Mouse (Mus musculus) left cerebral cortex, postnatal 10 days (tissue): ENCODE measurements around the gene Arhgap31. TPM values are rescaled to one million over a fixed set of nuclear protein-coding genes. Genes with fewer than 3 reads are reported as not detected.
"Not testable (repeated sequence)": the region's sequence is repeated elsewhere in the genome, so short reads cannot be mapped to it uniquely, and the experiment has no call there.

ENCODE experiments used
- DNase-seq, 2 experiments: peaks; one replicate each; pipeline ENCODE4 v3.0.0; 2021 to 2022; ENCODE audit warnings: low spot score in 2 of 2, mixed read lengths in 1 of 2; ENCODE audit errors: extremely low spot score in 1 of 2
- intact Hi-C: fragments of 180-260 bp; cut with DNase I; formaldehyde crosslinking; loops from one replicate; pipeline ENCODE4 v1.15.1; 2025
- total RNA-seq, 2 experiments: library from RNA; stranded (reverse); gene quantifications; 2 replicates each; pipeline ENCODE4 v1.2.3; 2021

Arhgap31 gene
- total RNA-seq, 2 experiments from 2014 or later = 17.7 to 18.9 TPM

DNA sequence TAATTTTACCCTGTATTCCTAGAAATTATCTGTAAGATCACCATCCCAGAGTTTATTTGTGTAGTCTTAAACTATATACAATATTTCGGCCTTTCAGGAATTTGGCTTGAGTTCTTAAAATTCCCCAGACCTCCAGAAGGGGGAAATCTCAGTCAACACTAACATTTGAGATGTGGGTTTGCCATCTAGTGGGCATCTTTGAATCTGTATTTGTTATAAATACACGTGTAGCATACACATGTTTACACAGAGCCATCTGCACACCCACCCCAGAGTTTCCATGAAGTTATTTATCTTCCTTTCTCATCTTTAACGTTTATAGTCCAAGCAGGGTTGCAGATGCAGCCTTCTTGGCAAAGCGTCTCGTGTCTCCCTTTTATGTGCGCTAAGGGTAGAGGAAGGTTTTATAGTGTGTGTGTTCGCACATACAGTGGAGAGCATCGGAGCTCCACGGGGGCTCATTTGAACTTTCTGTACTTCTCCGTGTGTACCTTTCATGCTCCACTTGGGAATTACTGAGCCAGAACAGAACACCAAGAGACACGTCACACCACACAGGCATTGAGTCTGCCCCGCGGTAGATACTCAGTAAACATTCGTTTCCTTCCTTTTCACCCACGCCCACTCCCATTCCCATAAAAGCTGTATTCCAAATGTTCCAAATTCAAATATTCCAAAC is 16.7 kb upstream of the Arhgap31 start:
- intact Hi-C loops = loop anchor here (10.0 kb wide), 1 partner anchor 105 kb away; no protein-coding TSS in a partner anchor
- peak in 1 of 2 experiments; percentile 65 for DNase-seq

DNA sequence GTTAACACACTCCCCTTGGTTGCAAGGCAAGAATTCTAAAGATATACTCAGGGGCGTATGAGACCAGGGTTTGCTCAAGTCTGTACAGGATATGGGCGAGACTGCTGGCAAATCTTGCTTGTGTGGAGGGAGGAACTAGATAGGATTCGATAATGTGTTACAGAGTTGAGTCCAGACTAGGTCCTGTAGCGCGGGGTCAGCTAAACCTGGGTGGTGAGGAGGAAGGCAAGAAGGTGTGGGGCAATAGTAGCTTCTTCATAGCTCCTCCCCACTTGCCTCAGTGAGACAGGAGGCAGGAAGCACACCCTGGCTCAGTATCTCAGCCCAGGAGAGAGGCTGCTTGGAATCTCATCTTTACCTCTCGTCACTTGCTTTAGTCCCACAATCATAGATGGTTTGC is 16.1 kb upstream of the Arhgap31 start:
- intact Hi-C loops = loop anchor here (10.0 kb wide), 1 partner anchor 104 kb away; no protein-coding TSS in a partner anchor
- DNase-seq = no peak

DNA sequence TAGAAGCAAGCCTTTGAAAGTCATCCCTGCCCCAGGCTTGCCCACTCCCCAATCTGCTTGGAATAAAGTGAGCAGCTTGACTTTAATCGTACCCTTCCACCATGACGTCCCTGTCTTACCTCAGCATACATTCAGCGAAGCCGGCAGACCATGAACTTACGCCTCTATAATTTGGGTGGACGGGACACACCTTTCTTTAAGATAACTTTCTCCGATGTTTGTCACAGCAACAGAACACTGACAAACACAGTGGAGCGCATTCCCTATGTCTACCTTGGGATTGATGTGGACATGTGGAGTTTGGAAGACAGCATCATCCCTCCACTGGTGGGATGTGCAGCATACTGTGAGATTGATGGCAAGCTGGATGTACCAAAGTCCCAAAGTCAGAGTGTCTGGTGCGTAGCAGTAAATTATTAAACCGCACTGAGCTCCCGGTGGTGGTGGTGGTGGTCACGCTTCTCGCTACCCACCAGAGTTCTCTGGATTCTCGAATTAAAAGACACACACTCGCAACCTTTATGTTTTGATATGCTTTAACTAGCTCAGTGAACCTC is 15.6 kb upstream of the Arhgap31 start:
- intact Hi-C loops = loop anchor here (10.0 kb wide), 1 partner anchor 104 kb away; no protein-coding TSS in a partner anchor
- DNase-seq = no peak

DNA sequence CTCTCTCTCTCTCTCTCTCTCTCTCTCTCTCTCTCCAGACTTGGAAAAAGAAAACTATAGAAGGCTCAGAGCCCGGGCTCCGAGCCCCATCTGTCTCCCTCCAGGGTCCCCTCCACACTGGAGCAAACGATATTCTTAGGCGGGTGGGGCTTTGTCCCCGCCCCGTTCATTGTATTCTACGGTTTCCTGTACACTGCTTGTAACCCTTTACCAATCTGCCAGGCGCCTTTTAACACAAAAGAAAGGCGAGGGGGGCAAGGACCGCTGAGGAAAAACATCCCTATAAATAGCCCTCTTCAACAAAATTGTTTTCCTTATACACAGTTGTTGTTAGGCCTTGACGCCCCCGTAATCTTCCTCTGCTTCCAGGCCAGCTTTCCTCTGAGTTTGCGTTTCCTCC is 11.9 kb upstream of the Arhgap31 start:
- DNase-seq = peak in 1 of 2 experiments; percentile 69
- intact Hi-C loops = loop anchor here (10.0 kb wide), 1 partner anchor 100 kb away; no protein-coding TSS in a partner anchor

DNA sequence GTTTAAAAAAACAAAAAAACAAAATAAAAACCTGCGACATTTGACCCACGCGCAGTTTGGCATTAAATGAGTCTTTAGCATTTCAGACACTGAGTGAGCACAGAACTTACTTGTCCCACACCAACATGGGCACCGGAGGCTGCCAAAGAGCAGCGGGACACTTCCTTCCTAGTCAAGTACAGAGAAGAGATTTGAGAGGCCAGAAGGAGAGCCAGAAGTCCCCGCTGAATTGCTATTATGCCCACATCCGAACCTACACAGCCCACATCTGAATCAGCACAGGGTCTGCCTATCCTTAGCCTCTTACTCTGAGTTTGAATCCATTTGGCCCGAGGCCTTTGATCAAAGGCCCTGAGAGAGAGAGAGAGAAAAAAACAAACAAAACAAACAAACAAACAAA is 11.2 kb upstream of the Arhgap31 start:
- intact Hi-C loops = loop anchor here (10.0 kb wide), 1 partner anchor 99 kb away; no protein-coding TSS in a partner anchor
- peak; percentile 42 to 75 for DNase-seq

DNA sequence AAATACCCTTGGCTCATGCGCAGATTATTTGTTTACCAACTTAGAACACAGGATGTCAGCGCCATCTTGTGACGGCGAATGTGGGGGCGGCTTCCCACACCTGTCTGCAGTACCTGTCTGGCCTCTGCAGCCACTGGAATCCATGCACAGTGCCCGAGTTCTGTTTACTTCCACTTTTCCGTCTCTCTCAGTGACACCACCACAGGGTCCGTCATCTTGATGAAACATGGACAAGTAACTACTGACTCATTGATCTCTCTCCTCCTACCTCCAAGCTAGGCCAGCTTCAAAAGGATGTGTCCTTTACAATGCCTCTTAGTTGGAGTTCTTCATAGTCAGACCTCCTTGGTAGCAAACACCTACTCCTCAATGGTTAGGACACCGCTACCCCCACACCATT is 8.3 kb upstream of the Arhgap31 start:
- intact Hi-C loops = loop anchor here (10.0 kb wide), 1 partner anchor 97 kb away; no protein-coding TSS in a partner anchor
- no peak for DNase-seq

DNA sequence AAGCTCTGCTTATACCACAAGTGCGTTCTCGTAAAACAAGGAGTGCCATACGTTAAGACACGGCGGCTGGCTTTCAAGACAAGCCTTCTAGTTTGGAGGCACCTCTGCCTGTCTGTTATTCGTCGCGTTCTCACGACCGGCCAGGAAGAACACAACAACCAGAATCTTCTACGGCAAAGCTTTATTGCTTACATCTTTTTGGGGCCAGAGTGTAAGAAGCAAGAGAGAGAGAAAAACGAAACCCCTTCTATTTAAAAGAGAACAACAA is 1.1 kb upstream of the Arhgap31 start:
- DNase-seq, intact Hi-C loops: not testable (repeated sequence)

DNA sequence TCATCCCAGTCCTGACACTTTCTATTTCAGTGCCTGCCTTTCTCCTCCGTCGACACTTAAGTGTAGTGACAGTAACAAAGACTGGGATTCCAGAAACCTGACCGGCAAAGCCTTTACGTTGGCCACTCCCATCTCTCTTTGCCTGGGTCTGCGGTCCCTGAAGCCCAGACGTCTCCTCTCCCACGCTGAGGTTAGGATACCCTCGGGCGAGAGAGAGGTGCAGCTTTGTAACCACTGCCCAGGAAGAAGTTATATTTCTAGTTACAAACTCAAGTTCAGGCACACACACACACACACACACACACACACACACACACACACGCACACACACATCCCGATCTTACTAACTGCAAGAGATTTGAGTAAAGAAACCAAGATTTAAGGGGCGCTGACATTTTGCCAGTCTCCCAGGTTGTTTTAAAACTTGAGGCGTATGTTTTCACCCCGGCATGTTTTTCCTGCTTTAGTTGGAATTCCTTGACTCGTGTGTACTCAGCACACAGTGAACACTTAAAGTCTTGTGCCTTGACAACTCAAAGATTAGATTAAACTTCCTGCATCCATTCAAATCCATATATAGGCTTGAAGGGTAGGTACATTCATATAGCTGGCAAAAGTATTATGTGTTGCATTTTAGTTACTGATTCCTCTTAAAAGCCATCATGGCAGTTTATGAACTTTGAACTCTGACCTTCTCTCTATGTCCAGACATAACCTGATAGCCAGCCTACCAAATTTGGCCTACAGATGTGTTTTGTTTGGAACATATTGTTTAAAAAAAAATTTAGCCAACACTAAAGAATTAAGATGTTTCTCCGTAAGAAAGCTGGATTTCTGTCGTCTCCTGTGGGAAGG is 557 bp upstream of the Arhgap31 start:
- intact Hi-C loops = no loop called here
- DNase-seq = no peak

DNA sequence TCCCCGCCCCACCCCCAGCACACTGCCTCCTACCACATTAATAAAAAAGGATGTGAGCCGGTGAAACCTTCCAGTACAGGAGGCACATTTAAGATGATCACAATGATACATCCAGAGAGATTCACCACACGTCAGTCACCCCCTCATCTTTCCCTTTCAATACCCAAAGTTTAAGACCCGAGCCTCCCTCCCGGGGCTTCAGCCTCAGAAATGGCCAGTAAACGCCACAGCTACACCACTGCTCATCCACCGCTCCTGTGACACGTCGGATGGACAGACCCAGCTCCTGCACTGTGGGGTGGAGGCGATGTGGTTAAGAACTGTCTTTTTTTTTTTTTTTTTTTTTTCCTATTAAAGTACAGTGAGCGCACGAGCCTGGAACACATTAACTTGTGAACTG is 969 bp downstream of the Arhgap31 start:
- DNase-seq = no peak
- intact Hi-C loops = no loop called here

DNA sequence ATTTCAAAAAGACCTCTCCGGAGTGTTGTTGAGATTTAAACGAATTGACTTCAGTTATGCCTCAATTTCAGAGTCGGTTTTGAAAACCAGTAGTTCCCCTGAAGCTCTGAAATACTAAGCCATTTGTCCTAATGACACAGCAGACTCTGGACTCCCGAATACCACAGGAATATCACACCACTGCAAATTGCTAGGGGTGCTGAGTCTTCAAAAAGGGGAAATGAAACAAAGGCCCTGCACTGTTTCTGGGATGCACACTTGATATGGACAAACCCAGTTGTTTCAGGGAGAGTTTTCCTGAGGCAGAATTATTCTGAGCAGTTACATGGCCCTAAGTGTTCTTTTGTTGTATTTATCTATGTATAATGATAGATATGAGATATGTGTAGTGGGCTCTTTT is 1.8 kb downstream of the Arhgap31 start:
- DNase-seq = no peak

DNA sequence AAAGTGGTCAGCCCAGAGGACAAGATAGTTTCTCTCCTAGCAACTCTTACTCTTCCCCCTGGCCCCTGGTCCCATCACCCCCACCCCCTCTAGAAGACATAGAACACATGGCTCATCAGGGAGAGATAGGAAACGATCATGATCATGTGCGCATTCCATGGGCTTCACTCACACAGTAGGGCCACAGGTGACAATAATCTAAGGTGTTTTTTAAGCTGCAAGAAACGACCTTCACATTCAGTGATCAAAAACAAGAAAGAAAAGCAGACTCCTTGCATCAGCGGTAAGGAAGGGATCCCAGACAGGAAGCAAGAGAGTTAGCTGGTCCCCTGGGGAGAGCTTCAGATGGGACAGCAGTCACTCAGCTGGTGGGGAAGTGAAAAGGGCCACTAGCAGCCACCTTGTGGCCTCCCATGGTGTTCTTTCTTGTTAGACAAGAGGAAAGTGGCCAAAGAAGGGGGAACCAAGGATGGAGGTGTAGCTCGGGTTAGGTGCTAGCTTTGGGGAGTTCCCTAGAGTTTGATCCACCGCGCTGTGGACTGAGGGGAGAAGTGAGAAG is 4.0 kb downstream of the Arhgap31 start:
- intact Hi-C loops = loop anchor here (10.0 kb wide), 1 partner anchor 74 kb away; no protein-coding TSS in a partner anchor

More for the DNA sequence above, 1.8 kb downstream of the Arhgap31 start:
- intact Hi-C loops = no loop called here

DNA sequence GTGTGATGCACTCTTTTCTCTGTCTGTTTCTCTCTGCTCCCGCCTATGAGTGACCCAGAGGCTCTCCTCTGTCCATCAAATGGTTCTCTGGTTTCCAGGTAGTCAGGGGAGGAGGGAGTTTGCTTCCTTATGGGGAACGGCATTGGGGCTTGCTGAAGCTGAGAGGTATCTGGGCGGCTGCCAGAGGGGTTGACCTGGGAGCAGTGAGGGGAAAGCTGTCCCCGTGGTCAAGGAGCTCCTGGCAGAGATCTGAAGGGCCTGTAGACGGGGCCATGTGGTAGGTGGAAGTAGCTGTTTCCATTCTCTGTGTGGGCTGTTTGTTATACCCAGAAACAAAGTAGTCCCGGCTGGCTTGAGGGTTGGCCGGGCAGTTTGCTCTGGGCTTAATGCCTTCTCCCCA is 6.3 kb downstream of the Arhgap31 start:
- no peak for DNase-seq
- intact Hi-C loops = loop anchor here (10.0 kb wide), 1 partner anchor 72 kb away; no protein-coding TSS in a partner anchor

More for the DNA sequence above, 4.0 kb downstream of the Arhgap31 start:
- peak in 1 of 2 experiments; percentile 53 for DNase-seq

DNA sequence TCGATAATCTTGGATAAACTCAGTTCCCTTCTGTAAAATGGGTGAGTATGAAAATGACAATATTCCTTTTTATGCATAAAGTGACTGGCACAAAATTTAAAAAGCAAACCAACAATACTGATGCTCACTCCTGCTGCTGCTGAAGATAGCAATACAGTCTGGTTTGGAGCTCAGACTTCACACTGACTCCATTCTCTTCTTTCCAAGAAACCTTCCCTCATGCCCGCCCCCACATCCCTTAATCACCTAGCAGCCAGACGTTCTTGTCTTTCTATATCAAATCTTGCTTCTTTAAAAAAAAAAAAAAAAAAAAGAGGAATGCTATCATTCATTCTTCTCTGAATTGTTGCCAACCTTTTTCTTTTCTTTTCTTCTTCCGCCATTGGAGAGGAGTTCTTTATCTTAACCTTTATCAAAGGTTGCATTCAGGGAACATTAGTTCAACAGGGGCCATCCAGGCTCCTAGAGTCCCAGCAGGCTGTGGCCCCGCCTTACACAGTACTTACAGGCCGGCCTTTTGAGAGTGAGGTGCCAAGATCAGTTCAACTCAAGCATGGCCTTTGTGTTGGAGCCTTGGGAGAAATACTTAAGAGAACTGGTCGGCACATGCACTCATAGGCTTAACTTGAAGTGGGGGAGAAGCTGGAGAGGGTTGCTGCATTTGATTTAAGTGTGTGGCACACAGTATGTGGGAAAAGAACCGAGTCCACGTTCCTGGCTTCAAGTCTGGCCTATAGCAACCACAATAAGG is 7.4 kb downstream of the Arhgap31 start:
- DNase-seq = no peak
- intact Hi-C loops = loop anchor here (10.0 kb wide), 1 partner anchor 71 kb away; no protein-coding TSS in a partner anchor

DNA sequence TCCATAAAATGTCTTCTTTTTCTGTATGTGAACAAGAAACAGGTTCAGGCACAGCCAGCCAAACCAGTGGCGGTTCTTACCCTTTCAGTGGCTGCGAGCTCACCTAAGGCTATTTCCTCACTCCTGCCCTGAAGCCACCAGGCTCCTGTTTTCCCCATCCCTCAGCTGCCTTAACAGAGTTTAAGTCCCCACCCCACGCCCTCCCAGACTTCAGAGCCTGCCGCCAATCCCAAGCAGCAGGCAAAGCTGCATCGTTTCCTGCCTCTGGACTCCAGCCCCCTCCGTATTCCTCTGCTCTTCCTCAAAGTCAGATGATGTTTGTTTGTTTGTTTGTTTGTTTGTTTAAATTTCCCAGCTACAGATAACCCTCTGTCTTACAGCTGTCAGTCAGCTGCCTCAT is 9.6 kb downstream of the Arhgap31 start:
- intact Hi-C loops = loop anchor here (10.0 kb wide), 1 partner anchor 69 kb away; no protein-coding TSS in a partner anchor
- no peak for DNase-seq

DNA sequence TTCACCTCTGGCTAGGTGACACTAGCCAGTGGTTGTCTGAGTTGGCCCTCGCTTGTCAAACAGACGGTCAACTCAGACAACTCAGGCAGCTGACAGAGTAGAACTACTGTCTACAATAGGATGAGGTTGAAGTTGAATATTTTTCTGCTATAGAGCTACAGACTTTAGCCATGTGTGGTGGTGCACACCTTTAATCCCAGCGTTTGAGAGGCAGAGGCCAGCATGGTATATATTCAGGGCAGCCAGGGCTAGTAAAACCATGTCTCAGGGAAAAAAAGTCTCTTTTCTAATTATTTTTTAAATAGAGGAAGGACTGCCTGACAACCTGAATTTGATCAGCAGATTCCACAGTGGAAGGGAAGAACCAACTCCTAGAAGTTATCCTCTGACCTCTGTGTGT is 10.8 kb downstream of the Arhgap31 start:
- intact Hi-C loops = loop anchor here (10.0 kb wide), 1 partner anchor 68 kb away; no protein-coding TSS in a partner anchor

DNA sequence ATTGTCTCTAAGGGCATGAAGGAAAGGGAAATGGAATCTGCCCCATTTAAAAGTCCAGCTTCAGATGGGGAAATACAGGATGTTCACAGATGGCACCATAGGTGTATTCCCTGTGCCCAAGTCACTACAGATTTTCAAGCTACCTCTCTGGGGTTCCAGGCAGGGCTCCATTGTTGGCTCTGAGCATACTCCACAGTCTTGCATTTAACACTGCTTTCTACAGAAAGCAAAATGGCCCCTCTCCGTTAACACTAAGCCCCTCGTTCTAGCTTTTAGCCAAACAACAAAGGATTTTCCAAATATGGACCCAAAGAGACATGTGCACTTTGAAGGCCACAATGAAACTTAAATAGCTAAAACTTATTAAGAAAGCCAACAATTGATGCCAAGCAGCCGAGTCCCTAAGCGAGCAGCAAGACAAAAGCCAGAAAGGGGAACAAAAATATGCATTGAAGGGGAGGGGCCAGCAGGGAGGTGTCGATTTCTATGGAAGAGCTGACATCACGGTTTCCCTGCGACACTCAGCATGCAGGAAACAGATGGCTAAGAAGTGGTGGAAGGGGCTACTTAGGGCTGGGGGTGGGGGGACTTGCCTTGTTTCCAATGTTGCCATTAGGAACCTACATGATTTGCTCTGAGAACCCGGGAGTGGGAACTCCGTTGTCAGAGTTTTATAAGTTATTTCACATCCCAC is 11.4 kb downstream of the Arhgap31 start:
- intact Hi-C loops = loop anchor here (10.0 kb wide), 1 partner anchor 67 kb away; no protein-coding TSS in a partner anchor

More for the DNA sequence above, 10.8 kb downstream of the Arhgap31 start:
- no peak for DNase-seq

DNA sequence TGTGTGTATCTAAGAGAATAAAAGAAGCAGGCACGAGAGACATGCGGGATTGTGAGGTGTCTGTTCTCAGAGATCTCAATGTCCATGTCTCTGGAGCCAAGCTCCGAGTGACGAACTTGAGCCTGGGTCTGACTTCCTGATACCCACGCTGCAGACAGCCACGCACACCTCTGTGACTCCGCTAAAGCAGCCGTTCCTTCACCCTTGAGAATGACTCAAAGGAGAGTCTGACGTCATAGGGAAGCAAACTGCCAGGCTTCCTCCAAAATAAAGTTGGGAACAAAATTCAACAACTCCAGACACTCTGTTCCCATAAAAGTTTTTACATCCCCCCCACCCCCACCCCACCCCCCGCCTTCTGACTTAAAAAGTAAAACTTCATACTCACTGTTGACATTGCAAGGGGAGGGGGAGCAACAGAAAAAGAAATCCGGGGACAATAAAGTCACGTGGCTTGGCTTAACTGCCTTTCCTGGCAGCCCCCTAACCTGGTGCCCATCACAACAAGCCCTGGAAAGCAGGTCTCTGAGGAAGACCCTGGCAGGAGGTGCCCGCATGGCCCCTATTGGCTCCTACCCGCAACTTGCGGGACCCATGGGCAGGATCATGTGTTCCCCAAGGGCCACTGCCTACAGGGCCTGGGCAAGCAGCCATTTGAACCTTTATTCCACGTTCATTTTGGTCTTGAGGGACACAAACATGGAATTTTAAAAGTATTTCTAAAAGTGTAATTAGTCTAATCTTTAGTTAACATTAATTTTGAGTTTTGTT is 12.5 kb downstream of the Arhgap31 start:
- no peak for DNase-seq
- intact Hi-C loops = loop anchor here (10.0 kb wide), 1 partner anchor 66 kb away; no protein-coding TSS in a partner anchor

More for the DNA sequence above, 11.4 kb downstream of the Arhgap31 start:
- DNase-seq = no peak
